Mouse (Mus musculus): ENCODE results near the gene Lhfp. TPM values are rescaled to one million over a fixed set of nuclear protein-coding genes. Genes with fewer than 3 reads are reported as not detected.

Lhfp gene
- polyA plus RNA-seq, 2 experiments = 2.6 to 2.7 TPM

- Histone ChIP-seq H3K4me3 (ENCODE audit: insufficient read depth in 1 of 2, low read depth in 2 of 2, low read length in 2 of 2) (no peak overlapping the region), H3K4me1 (replicated peaks; ENCODE audit: control insufficient read depth in 2 of 2, insufficient read depth in 2 of 2, low read length in 1 of 2) (no peaks in the 10 kb centered on the region), H3K9me3 (ENCODE audit: control insufficient read depth, low read length) (no peaks in the 10 kb centered on the region), H3K27me3 (ENCODE audit: control insufficient read depth, insufficient read depth, low read length) (no peaks in the 10 kb centered on the region), H3K36me3 (replicated peaks; ENCODE audit: control insufficient read depth, insufficient read depth, low read depth) (no peaks in the 10 kb centered on the region), H3K4me2 (ENCODE audit: low read depth) (no peak overlapping the region), H3K27ac (no peak overlapping the region), H3K9ac (replicated peaks) (no peak overlapping the region)
- ATAC-seq (ENCODE audit: insufficient read depth) (no peak), DNase-seq (ENCODE audit: low read depth in 3 of 3, low spot score in 3 of 3) (no peak)
- TF ChIP-seq EP300 (IDR thresholded peaks at IDR 0.05; ENCODE audit: low read depth) (no peak), CTCF (IDR thresholded peaks at IDR 0.05; ENCODE audit: low read depth) (no peak)
- WGBS (ENCODE audit: insufficient replicate concordance) = 71% methylated on average over 1 of the region's 1 CpGs
These were observed 250.6 kb downstream of the Lhfp start for GRCm38 (mm10) chr3:53291945-53292344.

GRCm38 (mm10) chr3:53292474-53292873 lies 251.1 kb downstream of the Lhfp start:
- Histone ChIP-seq H3K9ac (replicated peaks) (no peak overlapping the region), H3K27me3 (ENCODE audit: control insufficient read depth, insufficient read depth, low read length) (no peaks in the 10 kb centered on the region), H3K36me3 (replicated peaks; ENCODE audit: control insufficient read depth, insufficient read depth, low read depth) (no peaks in the 10 kb centered on the region), H3K4me3 (ENCODE audit: insufficient read depth in 1 of 2, low read depth in 2 of 2, low read length in 2 of 2) (no peak overlapping the region), H3K4me1 (replicated peaks; ENCODE audit: control insufficient read depth in 2 of 2, insufficient read depth in 2 of 2, low read length in 1 of 2) (no peaks in the 10 kb centered on the region), H3K4me2 (ENCODE audit: low read depth) (no peak overlapping the region), H3K27ac (no peak overlapping the region), H3K9me3 (ENCODE audit: control insufficient read depth, low read length) (no peaks in the 10 kb centered on the region)
- WGBS (ENCODE audit: insufficient replicate concordance) = 50% methylated on average over 3 of the region's 3 CpGs
- ATAC-seq (ENCODE audit: insufficient read depth) (no peak), DNase-seq (ENCODE audit: low read depth in 3 of 3, low spot score in 3 of 3) (no peak)
- TF ChIP-seq CTCF (IDR thresholded peaks at IDR 0.05; ENCODE audit: low read depth) (no peak), EP300 (IDR thresholded peaks at IDR 0.05; ENCODE audit: low read depth) (no peak)

GRCm38 (mm10) chr3:53292979-53293378 lies 251.7 kb downstream of the Lhfp start:
- Histone ChIP-seq H3K4me2 (ENCODE audit: low read depth) (no peak overlapping the region), H3K9me3 (ENCODE audit: control insufficient read depth, low read length) (no peaks in the 10 kb centered on the region), H3K27ac (no peak overlapping the region), H3K36me3 (replicated peaks; ENCODE audit: control insufficient read depth, insufficient read depth, low read depth) (no peaks in the 10 kb centered on the region), H3K4me3 (ENCODE audit: insufficient read depth in 1 of 2, low read depth in 2 of 2, low read length in 2 of 2) (no peak overlapping the region), H3K9ac (replicated peaks) (no peak overlapping the region), H3K4me1 (replicated peaks; ENCODE audit: control insufficient read depth in 2 of 2, insufficient read depth in 2 of 2, low read length in 1 of 2) (no peaks in the 10 kb centered on the region), H3K27me3 (ENCODE audit: control insufficient read depth, insufficient read depth, low read length) (no peaks in the 10 kb centered on the region)
- ATAC-seq (ENCODE audit: insufficient read depth) (no peak), DNase-seq (ENCODE audit: low read depth in 3 of 3, low spot score in 3 of 3) (no peak)
- TF ChIP-seq EP300 (IDR thresholded peaks at IDR 0.05; ENCODE audit: low read depth) = no peak
- no peak for TF ChIP-seq CTCF (IDR thresholded peaks at IDR 0.05; ENCODE audit: low read depth)
- 68% methylated on average over 4 of the region's 4 CpGs for WGBS (ENCODE audit: insufficient replicate concordance)

- H3K36me3 ChIP-seq (replicated peaks; ENCODE audit: control insufficient read depth, insufficient read depth, low read depth) = no peaks in the 10 kb centered on the region
- no peaks in the 10 kb centered on the region for H3K9me3 ChIP-seq (ENCODE audit: control insufficient read depth, low read length)
- no peaks in the 10 kb centered on the region for H3K4me1 ChIP-seq (replicated peaks; ENCODE audit: control insufficient read depth in 2 of 2, insufficient read depth in 2 of 2, low read length in 1 of 2)
- no peaks in the 10 kb centered on the region for H3K27me3 ChIP-seq (ENCODE audit: control insufficient read depth, insufficient read depth, low read length)
- H3K4me3 ChIP-seq (ENCODE audit: insufficient read depth in 1 of 2, low read depth in 2 of 2, low read length in 2 of 2) = no peak overlapping the region
- WGBS (ENCODE audit: insufficient replicate concordance) = 51% methylated on average over 4 of the region's 4 CpGs
- H3K27ac ChIP-seq = no peak overlapping the region
- no peak overlapping the region for H3K4me2 ChIP-seq (ENCODE audit: low read depth)
- TF ChIP-seq EP300 (IDR thresholded peaks at IDR 0.05; ENCODE audit: low read depth) = no peak
- no peak for TF ChIP-seq CTCF (IDR thresholded peaks at IDR 0.05; ENCODE audit: low read depth)
- DNase-seq (ENCODE audit: low read depth in 3 of 3, low spot score in 3 of 3) (no peak), ATAC-seq (ENCODE audit: insufficient read depth) (no peak)
- no peak overlapping the region for H3K9ac ChIP-seq (replicated peaks)
These were observed 252.6 kb downstream of the Lhfp start for GRCm38 (mm10) chr3:53293901-53294433.

- no peaks in the 10 kb centered on the region for H3K9me3 ChIP-seq (ENCODE audit: control insufficient read depth, low read length)
- H3K4me1 ChIP-seq (replicated peaks; ENCODE audit: control insufficient read depth in 2 of 2, insufficient read depth in 2 of 2, low read length in 1 of 2) = no peaks in the 10 kb centered on the region
- no peak overlapping the region for H3K4me2 ChIP-seq (ENCODE audit: low read depth)
- H3K27me3 ChIP-seq (ENCODE audit: control insufficient read depth, insufficient read depth, low read length) = no peaks in the 10 kb centered on the region
- no peak overlapping the region for H3K27ac ChIP-seq
- TF ChIP-seq CTCF (IDR thresholded peaks at IDR 0.05; ENCODE audit: low read depth) (no peak), EP300 (IDR thresholded peaks at IDR 0.05; ENCODE audit: low read depth) (no peak)
- WGBS (ENCODE audit: insufficient replicate concordance) = 57% methylated on average over 6 of the region's 6 CpGs
- H3K9ac ChIP-seq (replicated peaks) = no peak overlapping the region
- ATAC-seq (ENCODE audit: insufficient read depth) (no peak), DNase-seq (ENCODE audit: low read depth in 3 of 3, low spot score in 3 of 3) (no peak)
- H3K4me3 ChIP-seq (ENCODE audit: insufficient read depth in 1 of 2, low read depth in 2 of 2, low read length in 2 of 2) = no peak overlapping the region
- no peaks in the 10 kb centered on the region for H3K36me3 ChIP-seq (replicated peaks; ENCODE audit: control insufficient read depth, insufficient read depth, low read depth)
These were observed 253.5 kb downstream of the Lhfp start for GRCm38 (mm10) chr3:53294855-53295254.
